Mouse (Mus musculus) liver, adult 10 weeks (tissue): Measurements from ENCODE around the gene Zcchc13. TPM values are rescaled to one million over a fixed set of nuclear protein-coding genes. Genes with fewer than 3 reads are reported as not detected.

ENCODE experiments used
- polyA plus RNA-seq: library from polyadenylated mRNA; stranded (reverse); fragments of 350-450 nt; fragmentation: Illumina TruSeq; extraction: RNeasy Lipid Tissue Mini Kit (QIAGEN cat#74804); gene quantifications from one replicate; pipeline ENCODE4 v1.2.3, GENCODE M21; 2014; ENCODE audit warnings: low read depth, low replicate concordance

The Zcchc13 gene
- polyA plus RNA-seq, result not detected

GRCm38 (mm10) chrX:103630303-103630702 lies at the start of gene Zcchc13:
Zcchc13 (plus strand) TSS chrX:103630586.

Other genes with a start within 250 kb of the Zcchc13 start
- gene Tsx, start 216.1 kb upstream of the Zcchc13 start, polyA plus RNA-seq, result not detected
- not detected for gene Gm26992, start 208.6 kb upstream of the Zcchc13 start, polyA plus RNA-seq
- gene Slc16a2, start 191.4 kb downstream of the Zcchc13 start, polyA plus RNA-seq, result 85.4 TPM